Comparison of ENCODE assay signal across 11 mouse cellular contexts in the genomic region with DNA sequence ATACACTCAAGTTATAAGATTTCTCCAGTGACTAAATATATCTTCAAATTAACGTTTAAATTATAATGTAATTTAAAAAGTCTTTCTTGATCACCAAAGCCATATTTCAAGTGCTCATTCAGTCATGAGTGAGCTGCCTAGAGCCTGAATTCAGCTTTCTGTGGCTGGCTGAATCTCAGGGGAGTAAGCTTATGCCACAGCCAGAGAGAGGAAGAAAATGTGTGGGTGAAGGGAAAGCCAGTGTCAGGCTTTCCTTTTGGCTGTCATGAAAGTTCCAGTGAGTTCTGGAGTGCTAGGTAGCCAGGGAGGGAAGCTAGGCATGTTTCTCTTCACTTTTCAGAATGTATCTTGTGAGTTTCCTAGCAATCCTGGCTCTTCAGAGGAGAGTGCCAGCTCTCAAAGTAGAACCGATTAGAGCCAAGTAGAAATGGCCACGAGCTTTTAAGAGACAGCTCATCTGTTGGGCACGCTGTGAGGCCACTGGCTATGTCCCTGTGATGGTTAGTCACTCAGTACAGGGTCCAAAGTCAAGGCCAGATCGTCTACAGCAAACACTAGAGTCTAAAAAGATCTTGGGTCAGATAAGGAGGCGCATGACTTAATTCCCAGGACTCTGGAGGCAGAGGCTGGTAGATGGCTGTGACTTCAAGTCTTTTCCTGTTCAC. TPM values are rescaled to one million over a fixed set of nuclear protein-coding genes. Genes with fewer than 3 reads are reported as not detected.
DNase-seq lines count a peak whose midpoint lies in the region; ATAC-seq and TF ChIP-seq lines count a peak whose summit lies in the region.
"Had no signal": no experiment of that assay in that cellular context is flagged by ENCODE, and none has a peak within 500 bp of the region (broad histone marks: within the 10 kb centered on the region; RNA-seq: fewer than 3 reads in every experiment).

No protein-coding gene starts in this region.

- H3K36me3 ChIP-seq in lung, embryonic 16.5 days (ENCODE audit: control insufficient read depth, insufficient read depth, low read length), result no peaks in the 10 kb centered on the region
- no peaks in the 10 kb centered on the region for H3K36me3 ChIP-seq in small intestine, adult 2 months (ENCODE audit: control insufficient read depth, insufficient read depth, low read length)
- H3K36me3 ChIP-seq: embryonic facial prominence, embryonic 13.5 days; midbrain, embryonic 12.5 days had no signal

- no peak for DNase-seq in lung, adult 18-20 months
- DNase-seq in adrenal gland, postnatal 14 days, result peak; percentile 78
- DNase-seq in heart, postnatal 10 days, result peak; percentile 38 to 50
- DNase-seq in thymus, postnatal 36 days, result no peak
- no peak for DNase-seq in right cerebral cortex, postnatal 36 days (ENCODE audit: low spot score in 2 of 2)
- DNase-seq: right cerebral cortex, postnatal 4 days had no signal

- H3K27me3 ChIP-seq in lung, embryonic 16.5 days (ENCODE audit: control insufficient read depth, insufficient read depth, low read depth, low read length), result no peaks in the 10 kb centered on the region
- H3K27me3 ChIP-seq in small intestine, adult 2 months (ENCODE audit: control insufficient read depth, insufficient read depth, low read length), result no peaks in the 10 kb centered on the region
- H3K27me3 ChIP-seq: embryonic facial prominence, embryonic 13.5 days; midbrain, embryonic 12.5 days had no signal

- WGBS in lung, embryonic 16.5 days, result 44% methylated on average over 6 of the region's 6 CpGs
- 21% methylated on average over 6 of the region's 6 CpGs for WGBS in small intestine, adult 2 months

- no peak; the same call in 1 of the 2 replicates for TF ChIP-seq POLR2A in small intestine, adult 2 months (IDR thresholded peaks at IDR 0.05; ENCODE audit: low read depth, low read length)

- H3K4me3 ChIP-seq in lung, embryonic 16.5 days (ENCODE audit: low read length), result no peak overlapping the region
- no peak overlapping the region for H3K4me3 ChIP-seq in small intestine, adult 2 months (ENCODE audit: low read depth, low read length)
- H3K4me3 ChIP-seq: embryonic facial prominence, embryonic 13.5 days; midbrain, embryonic 12.5 days had no signal

- no peaks in the 10 kb centered on the region for H3K9me3 ChIP-seq in lung, embryonic 16.5 days (ENCODE audit: control insufficient read depth, low read length)
- H3K9me3 ChIP-seq: embryonic facial prominence, embryonic 13.5 days; midbrain, embryonic 12.5 days had no signal

- TF ChIP-seq CTCF in small intestine, adult 2 months (IDR thresholded peaks at IDR 0.05; ENCODE audit: extremely low read depth, insufficient read length, insufficient replicate concordance, low read depth, low read length), result no peak

- 0 out of 2 replicates have a peak, but pooled peaks cover 2% of the 10 kb centered on the region for H3K4me1 ChIP-seq in lung, embryonic 16.5 days (replicated peaks; ENCODE audit: control insufficient read depth, insufficient read depth, low read length)
- H3K4me1 ChIP-seq in small intestine, adult 2 months (ENCODE audit: control insufficient read depth, insufficient read depth, insufficient read length, low read length), result peaks cover 26% of the 10 kb centered on the region; the same call in 1 of the 2 replicates
- H3K4me1 ChIP-seq: midbrain, embryonic 12.5 days had no signal

- H3K9ac ChIP-seq in lung, embryonic 16.5 days (ENCODE audit: low read length), result no peak overlapping the region
- H3K9ac ChIP-seq: embryonic facial prominence, embryonic 13.5 days; midbrain, embryonic 12.5 days had no signal

- 0 out of 2 replicates have a peak overlapping the region, but pooled peaks have one; percentile 18 for H3K27ac ChIP-seq in lung, embryonic 16.5 days (ENCODE audit: low read length)
- peak overlapping the region; percentile 92 for H3K27ac ChIP-seq in small intestine, adult 2 months (ENCODE audit: insufficient read depth, low read depth, low read length)
- H3K27ac ChIP-seq: embryonic facial prominence, embryonic 13.5 days; midbrain, embryonic 12.5 days had no signal

- intact Hi-C loops in heart, postnatal 10 days (cut with DNase I), result no loop called here

- peak; percentile 43; the same call in 1 of the 2 replicates for ATAC-seq in lung, embryonic 16.5 days (ENCODE audit: low read depth)

- H3K4me2 ChIP-seq in lung, embryonic 16.5 days (ENCODE audit: low read depth, low read length), result no peak overlapping the region
- H3K4me2 ChIP-seq: embryonic facial prominence, embryonic 13.5 days; midbrain, embryonic 12.5 days had no signal

RNA-seq across cellular contexts. Expression of a gene that starts 29.4 kb away (rescaled TPM):
- polyA plus RNA-seq in lung, embryonic 16.5 days (2015; fragmentation: Nextera tagmentation; extraction: Ambion mirVana), result 0.64 TPM in 1 of 2 replicates, not detected in the other
- not detected in 2 replicates for total RNA-seq in adrenal gland, postnatal 14 days (2021)
- not detected for total RNA-seq in heart, postnatal 10 days (2021)
- not detected in 2 replicates for polyA plus RNA-seq in small intestine, adult 2 months (2012; rRNA removed)
- polyA plus RNA-seq: embryonic facial prominence, embryonic 13.5 days; intestine, embryonic 14.5 days; midbrain, embryonic 12.5 days had no signal

Comparison
In these comparisons a context has a peak if more than half of its experiments do, and no peak if none do; other contexts are left out.
1. DNase-seq: peak in adrenal gland, postnatal 14 days (single experiment) and heart, postnatal 10 days (2 of 2); none in lung, adult 18-20 months (0 of 2), thymus, postnatal 36 days (0 of 2) and right cerebral cortex, postnatal 36 days (0 of 2).